Mouse (Mus musculus): Measurements from ENCODE around the gene Slc2a12.

GRCm38 (mm10) chr10:22644853-22645491 lies at the start of gene Slc2a12:
- TF ChIP-seq CTCF (IDR thresholded peaks at IDR 0.05; ENCODE audit: low read depth) (peak; percentile 25), EP300 (IDR thresholded peaks at IDR 0.05; ENCODE audit: low read depth) (no peak)

Measured in heart, postnatal 0 days (tissue).